Mouse (Mus musculus): ENCODE data around the gene Zfp605. TPM values are rescaled to one million over a fixed set of nuclear protein-coding genes. Genes with fewer than 3 reads are reported as not detected.

Gene Zfp605
- 14.4 and 14.7 TPM in 2 replicates for polyA plus RNA-seq (2015; fragmentation: Nextera tagmentation; extraction: Ambion mirVana)

DNA sequence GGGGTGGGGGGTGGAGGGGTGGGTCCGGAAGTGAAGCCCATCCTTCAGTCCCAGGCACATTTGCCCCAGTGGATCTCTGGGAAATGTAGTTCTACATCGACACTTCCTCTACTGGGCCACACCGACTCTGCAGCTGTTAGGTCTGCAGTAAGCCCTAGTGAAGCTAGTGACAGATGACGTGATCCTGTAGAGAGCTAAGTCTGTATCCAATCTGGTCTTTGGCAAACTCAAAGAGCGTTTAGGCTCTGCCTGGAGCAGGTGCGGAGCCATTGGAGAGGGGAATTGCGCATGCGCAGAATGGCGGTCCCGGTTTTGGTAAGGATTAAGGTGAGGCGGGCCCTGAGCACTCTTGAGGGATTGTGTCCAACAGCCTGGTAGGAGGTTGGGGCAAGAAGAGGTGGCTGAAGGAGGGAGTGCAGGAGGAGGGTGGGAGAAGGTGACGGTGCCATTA, at the start of gene Zfp605:
TSS of gene Zfp605 (plus strand) at position 102 of the 451 bp plus-strand sequence.

GRCm38 (mm10) chr5:110072413-110072812, 37.5 kb upstream of the Zfp605 start, which contains the start of gene Gm17655:
TSS of gene Gm17655 (minus strand) at chr5:110072513.

DNA sequence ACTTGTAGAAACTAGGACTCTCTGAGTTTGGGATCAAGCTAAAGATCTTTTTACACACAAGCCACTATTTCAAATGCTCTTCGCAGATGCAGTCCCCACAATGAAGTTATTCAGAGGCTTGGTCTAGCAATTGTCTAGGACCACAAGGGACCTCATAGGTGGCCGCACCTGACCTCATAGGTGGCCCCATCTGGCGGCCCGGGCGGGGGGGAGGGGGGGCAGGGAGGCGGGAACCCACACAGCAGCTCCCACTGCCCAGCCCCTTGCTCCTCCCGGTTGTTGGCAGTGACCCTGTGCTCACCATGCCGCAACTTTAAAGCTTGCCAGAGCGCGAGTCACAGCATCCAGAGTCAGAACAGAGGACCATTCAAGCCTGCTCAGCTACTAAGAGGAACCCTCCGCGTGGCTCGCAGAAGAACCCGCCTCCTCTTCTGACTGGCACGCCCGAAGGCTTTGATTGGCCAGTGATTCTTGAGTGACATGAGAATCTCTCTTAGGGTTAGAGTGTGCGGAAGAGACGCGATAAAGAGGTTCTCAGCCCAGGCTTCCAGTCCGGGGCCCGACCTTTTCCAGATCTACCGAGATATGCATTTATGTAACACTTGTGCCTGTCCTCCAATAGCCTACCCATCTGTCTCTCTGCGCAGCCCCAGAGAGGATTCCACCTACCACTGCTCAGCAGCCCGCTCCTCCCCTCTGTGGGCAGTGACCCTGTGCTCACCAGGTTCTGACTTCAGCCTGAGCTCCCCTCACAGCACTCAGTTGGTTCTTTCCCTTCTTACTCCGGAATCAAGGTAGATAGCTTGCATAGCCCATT, 15.7 kb upstream of the Zfp605 start, which contains the start of gene Gm35315:
TSS of gene Gm35315 (minus strand) at position 391 of the 817 bp plus-strand sequence.

GRCm38 (mm10) chr5:110099656-110100580, 10.0 kb upstream of the Zfp605 start, which contains the start of gene Plcxd1:
TSS of gene Plcxd1 (plus strand) at chr5:110099969.

GRCm38 (mm10) chr5:110107581-110108304, 2.1 kb upstream of the Zfp605 start, which contains the start of gene Gtpbp6:
TSS of gene Gtpbp6 (minus strand) at chr5:110108197.

DNA sequence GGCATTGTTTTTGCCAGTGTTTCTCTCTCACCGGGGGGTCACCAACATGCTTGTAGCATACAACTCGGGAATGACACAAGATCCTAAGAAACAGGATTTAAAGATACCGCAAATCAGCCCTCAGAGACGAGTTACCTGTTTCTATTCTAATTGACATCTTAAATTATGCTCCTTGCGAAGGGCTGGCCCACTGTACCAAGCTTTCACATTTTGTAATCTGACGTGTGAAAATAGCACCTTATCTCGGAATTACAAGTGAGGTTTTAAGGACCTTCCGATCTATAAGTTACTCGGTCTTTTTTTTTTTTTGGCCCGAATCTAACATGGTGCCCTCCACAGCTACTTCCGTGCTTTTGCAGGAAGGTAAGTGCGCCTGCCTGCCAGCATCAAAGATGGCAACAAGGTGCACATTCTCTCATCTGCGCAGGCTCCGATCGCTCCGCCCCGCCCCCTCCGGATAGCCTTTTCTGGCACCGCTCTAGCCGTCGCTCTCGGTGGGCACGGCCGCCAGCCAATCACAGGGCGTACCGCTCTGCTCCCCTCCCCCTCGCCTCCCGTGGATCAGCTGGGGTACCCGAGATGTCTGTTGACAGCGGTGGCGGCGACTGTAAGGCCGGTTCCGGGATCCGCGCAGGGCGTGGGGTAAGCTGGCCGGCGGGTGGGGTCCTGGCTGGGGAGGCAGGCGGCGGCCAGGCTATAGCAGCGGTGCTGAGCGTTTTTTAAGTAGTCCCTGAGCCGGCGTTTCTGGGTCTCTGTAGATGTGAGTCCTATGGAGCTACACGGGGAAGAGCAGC, 25.6 kb downstream of the Zfp605 start, which contains the start of gene Chfr:
TSS of gene Chfr (plus strand) at position 550 of the 794 bp plus-strand sequence.

DNA sequence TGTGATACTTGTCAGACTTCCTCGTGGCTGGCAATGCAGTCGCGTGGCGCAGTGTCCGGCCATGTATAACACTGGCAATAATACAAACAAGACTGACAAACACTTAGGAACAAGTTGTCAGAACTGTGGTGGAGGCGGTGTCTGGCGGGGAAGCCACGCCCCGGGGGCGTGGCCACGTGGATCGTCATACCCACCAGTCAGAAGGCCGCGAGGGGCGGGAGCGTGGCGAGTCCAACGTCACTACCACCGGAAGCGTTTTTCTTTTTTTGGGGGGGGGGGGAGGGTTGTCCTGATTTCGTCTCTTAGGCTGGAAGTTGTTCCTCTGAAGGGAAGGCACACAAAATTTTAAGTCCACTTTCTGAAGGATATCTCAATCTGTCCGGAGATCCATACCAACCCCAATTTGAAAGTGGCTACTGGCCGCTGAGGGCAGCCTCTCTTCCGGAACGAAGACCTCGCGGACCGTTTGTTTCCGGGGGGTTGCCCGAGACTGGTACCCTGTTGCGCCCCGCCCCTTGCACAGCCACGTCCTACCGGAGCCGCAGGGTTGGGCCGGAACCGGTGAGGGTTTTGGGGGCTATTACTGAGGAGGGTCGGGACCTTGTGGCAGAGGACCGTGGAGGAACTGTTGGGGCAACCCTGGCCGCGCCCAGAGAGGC, 66.6 kb downstream of the Zfp605 start, which contains the start of gene Golga3:
TSS of gene Golga3 (plus strand) at position 340 of the 659 bp plus-strand sequence.

Other genes with a start within 250 kb of the Zfp605 start
- 0.59 and 0.65 TPM in 2 replicates for gene Gm15446, start 186.7 kb upstream of the Zfp605 start, polyA plus RNA-seq (2015; fragmentation: Nextera tagmentation; extraction: Ambion mirVana)
- 18.9 and 24.4 TPM in 2 replicates for gene Zfp932, start 113.6 kb upstream of the Zfp605 start, polyA plus RNA-seq (2015; fragmentation: Nextera tagmentation; extraction: Ambion mirVana)
- 4.3 and 5.1 TPM in 2 replicates for gene Gm17655, start 37.6 kb upstream of the Zfp605 start, polyA plus RNA-seq (2015; fragmentation: Nextera tagmentation; extraction: Ambion mirVana)
- gene Gm35315, start 15.7 kb upstream of the Zfp605 start, polyA plus RNA-seq (2015; fragmentation: Nextera tagmentation; extraction: Ambion mirVana): 0.39 and 0.41 TPM in 2 replicates
- gene Plcxd1, start 10.1 kb upstream of the Zfp605 start, polyA plus RNA-seq (2015; fragmentation: Nextera tagmentation; extraction: Ambion mirVana): 9.1 and 9.2 TPM in 2 replicates
- gene Gtpbp6, start 1.9 kb upstream of the Zfp605 start, polyA plus RNA-seq (2015; fragmentation: Nextera tagmentation; extraction: Ambion mirVana): 63.0 and 73.9 TPM in 2 replicates
- 46.6 and 53.5 TPM in 2 replicates for gene Chfr, start 25.8 kb downstream of the Zfp605 start, polyA plus RNA-seq (2015; fragmentation: Nextera tagmentation; extraction: Ambion mirVana)
- 17.1 and 17.5 TPM in 2 replicates for gene Golga3, start 66.6 kb downstream of the Zfp605 start, polyA plus RNA-seq (2015; fragmentation: Nextera tagmentation; extraction: Ambion mirVana)
- 20.0 and 22.5 TPM in 2 replicates for gene Ankle2, start 120.9 kb downstream of the Zfp605 start, polyA plus RNA-seq (2015; fragmentation: Nextera tagmentation; extraction: Ambion mirVana)
- 91.6 and 96.7 TPM in 2 replicates for gene Pgam5, start 159.8 kb downstream of the Zfp605 start, polyA plus RNA-seq (2015; fragmentation: Nextera tagmentation; extraction: Ambion mirVana)
- 24.0 and 30.3 TPM in 2 replicates for gene Pxmp2, start 176.1 kb downstream of the Zfp605 start, polyA plus RNA-seq (2015; fragmentation: Nextera tagmentation; extraction: Ambion mirVana)
- gene Pole, start 176.2 kb downstream of the Zfp605 start, polyA plus RNA-seq (2015; fragmentation: Nextera tagmentation; extraction: Ambion mirVana): 3.4 and 4.6 TPM in 2 replicates
- gene P2rx2, start 233.1 kb downstream of the Zfp605 start, polyA plus RNA-seq (2015; fragmentation: Nextera tagmentation; extraction: Ambion mirVana): 10.4 and 12.5 TPM in 2 replicates
- gene Lrcol1, start 234.6 kb downstream of the Zfp605 start, polyA plus RNA-seq (2015; fragmentation: Nextera tagmentation; extraction: Ambion mirVana): 0.47 TPM in 1 of 2 replicates, not detected in the other